Mouse (Mus musculus) Patski (cell line): ENCODE data around the gene Fam189a1. TPM values are rescaled to one million over a fixed set of nuclear protein-coding genes. Genes with fewer than 3 reads are reported as not detected.

Experiments
- ATAC-seq: fragments of 100-300 bp; one replicate; pipeline ENCODE4 v1.8.0; 2021
- CTCF ChIA-PET: fragments of 350-600 bp; sonication (Branson Sonifier 250); formaldehyde crosslinking; loops from one replicate; lab custom pipeline; 2022; ENCODE audit warnings: inconsistent platforms; lab: Charles Lee
- POLR2A ChIA-PET: fragments of 350-600 bp; sonication (Branson Sonifier 250); formaldehyde crosslinking; loops from one replicate; lab custom pipeline; 2022; ENCODE audit warnings: antibody characterized with exemption, inconsistent platforms; lab: Charles Lee
- DNase-seq: peaks from one replicate; pipeline ENCODE4 v3.0.0-alpha.2; 2011; ENCODE audit warnings: low read depth, low spot score
- H3K27me3 ChIP-seq: fragments of 371-371 bp; one replicate; pipeline ENCODE4 v1.5.1; 2021
- CTCF ChIP-seq: fragments of 100-300 bp; IDR thresholded peaks from one replicate; pipeline ENCODE4 v1.5.1; 2021
- in situ Hi-C: fragments of 300-500 bp; cut with MboI; formaldehyde crosslinking; loops from 3 replicates; pipeline ENCODE4 v1.11.1; 2018; ENCODE audit warnings: low pct_unique_long_range_greater_than_20kb, mixed read lengths
- polyA plus RNA-seq: library from polyadenylated mRNA; unstranded; gene quantifications from one replicate; pipeline ENCODE4 v1.2.3, GENCODE M21; 2021

Gene Fam189a1
- polyA plus RNA-seq, 1 experiment from 2014 or later, result 2.7 TPM

DNA sequence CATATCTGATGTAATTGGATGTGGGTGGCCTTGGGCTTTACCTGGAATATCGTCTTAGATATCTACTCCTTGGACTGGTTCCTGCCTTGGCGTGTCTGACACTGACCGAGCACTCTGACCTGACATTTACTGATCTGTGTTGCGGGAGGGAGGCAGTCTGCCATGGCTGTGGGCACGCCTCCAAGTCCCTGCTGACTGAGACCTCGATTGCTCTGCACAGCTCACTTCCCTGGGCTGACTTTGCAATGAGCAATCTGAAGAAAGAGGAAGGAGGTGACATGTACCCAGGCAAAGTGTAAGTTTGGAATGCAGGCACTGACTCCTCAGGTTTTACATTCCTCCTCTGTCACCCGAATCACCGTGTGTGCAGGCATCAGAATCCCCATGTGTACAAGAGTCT is 364.3 kb downstream of the Fam189a1 start:
- no peak for TF ChIP-seq CTCF
- ATAC-seq (peak; percentile 31), DNase-seq (no peak)
- ChIA-PET POLR2A (no interaction called here), CTCF (interaction anchor here (1.1 to 1.6 kb wide), 2 partner anchors 8 to 12 kb away, joined by 3 to 5 read pairs; no protein-coding TSS in a partner anchor)
- H3K27me3 ChIP-seq, result no peaks in the 10 kb centered on the region
- in situ Hi-C loops, result no loop called here

DNA sequence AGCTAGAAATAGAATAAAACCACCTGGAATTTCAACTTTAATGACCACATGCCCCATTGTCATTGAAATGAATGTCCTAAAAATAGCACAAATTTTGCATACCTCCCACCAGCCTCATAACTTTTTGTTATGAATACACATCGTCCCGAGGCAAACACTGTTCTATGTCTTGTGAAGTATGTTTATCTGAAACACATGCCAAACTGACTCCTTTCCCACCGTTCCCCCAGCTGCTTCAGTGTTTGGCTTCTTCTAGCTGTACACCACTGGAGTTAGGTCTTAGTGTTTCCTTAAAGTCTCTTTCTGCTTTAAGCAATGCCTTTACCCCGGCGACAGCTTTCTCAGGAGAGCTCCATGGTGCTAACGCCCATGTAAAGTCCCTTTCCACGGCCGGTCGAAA is 365.2 kb downstream of the Fam189a1 start:
- CTCF ChIA-PET, result interaction anchor here (1.1 to 1.6 kb wide), 2 partner anchors 9 to 11 kb away, joined by 3 to 5 read pairs; no protein-coding TSS in a partner anchor
- DNase-seq, result no peak
- in situ Hi-C loops, result no loop called here

DNA sequence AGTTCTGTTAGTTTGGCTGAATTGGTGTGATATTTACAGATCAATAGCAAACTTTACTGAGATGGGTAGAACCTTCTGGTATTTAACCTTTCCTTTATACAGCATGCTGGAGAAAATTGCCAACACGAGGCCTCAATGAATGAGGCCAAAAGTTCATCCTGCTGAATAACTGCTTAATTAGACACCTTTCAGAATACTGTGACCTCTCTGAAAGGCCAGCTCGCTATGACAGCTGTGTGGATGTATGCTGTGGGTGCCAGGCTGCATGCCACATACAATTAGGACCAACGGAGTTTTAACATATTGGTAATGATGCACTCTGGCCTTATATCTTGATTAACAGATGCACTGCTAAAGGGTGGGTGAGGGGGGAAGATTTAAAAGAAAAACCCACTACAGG is 371.3 kb downstream of the Fam189a1 start:
- no peaks in the 10 kb centered on the region for H3K27me3 ChIP-seq
- in situ Hi-C loops, result no loop called here
- CTCF ChIA-PET, result no interaction called here
- no peak for TF ChIP-seq CTCF
- DNase-seq, result no peak
- ATAC-seq, result no peak
- POLR2A ChIA-PET, result no interaction called here

More for the DNA sequence above, 365.2 kb downstream of the Fam189a1 start:
- no peaks in the 10 kb centered on the region for H3K27me3 ChIP-seq
- no peak for TF ChIP-seq CTCF
- POLR2A ChIA-PET, result no interaction called here
- ATAC-seq, result no peak

DNA sequence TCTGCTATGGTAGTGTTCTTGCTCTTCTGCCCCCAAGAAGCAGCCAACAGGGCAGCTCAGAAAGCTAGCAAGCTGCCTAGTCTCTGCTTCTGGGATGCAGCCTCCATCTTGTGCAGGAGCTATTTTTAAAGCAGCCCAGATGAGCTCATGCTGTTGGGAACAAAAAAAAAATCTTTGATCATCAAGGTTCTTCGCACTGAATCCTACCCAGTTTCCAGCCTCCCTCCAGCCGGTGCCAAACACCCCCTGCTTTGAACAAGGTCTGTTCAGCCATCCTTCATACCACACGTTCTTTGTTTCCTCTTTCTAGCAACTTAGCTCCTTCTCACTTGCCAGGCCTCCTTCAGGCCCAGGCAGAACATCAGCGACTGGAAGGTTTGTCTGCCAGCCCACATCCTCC is 376.9 kb downstream of the Fam189a1 start:
- TF ChIP-seq CTCF, result no peak
- POLR2A ChIA-PET, result no interaction called here
- CTCF ChIA-PET, result interaction anchor here (1.0 to 2.0 kb wide), 3 partner anchors 12 to 93 kb away, joined by 3 to 5 read pairs (median 5); partner anchors contain the start of gene Nsmce3
- peak; percentile 68 for DNase-seq
- no peaks in the 10 kb centered on the region for H3K27me3 ChIP-seq
- in situ Hi-C loops, result no loop called here
- peak; percentile 37 for ATAC-seq

DNA sequence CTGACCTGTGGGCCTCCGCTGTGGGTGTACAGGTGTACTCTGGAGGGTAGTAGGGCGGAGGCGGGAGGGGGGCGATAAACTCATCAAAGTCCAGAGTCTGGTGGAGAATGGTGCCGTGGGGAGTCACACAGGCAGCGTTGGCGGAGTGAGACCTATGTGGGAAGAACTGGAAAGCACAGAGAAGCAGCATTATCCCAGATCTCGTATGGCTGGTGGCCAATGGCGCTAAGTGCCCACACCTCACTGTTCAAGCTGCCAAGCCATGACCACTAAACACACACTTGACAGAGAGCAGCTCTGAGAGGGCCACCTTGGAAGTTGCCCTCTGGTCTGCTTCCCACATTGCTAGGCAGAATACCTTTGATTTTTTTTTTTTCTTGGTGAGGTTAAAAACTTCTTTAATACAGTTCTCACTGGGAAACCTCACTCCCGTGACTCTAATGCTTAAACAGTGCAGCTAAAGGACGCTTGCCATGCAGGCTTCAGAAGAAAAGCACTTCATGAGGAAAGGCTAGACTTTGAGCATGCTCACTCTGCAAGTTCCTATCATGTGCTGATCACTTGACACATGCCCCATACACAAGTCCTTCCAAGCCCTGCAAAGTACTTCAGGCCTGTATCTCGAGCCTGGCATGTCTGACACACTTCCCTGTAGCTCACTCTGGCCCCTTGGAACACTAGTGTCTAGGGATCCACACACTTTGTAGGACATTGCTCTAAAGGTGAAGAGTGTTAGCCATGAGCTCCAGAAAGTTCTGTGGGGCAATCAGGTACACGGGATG is 379.5 kb downstream of the Fam189a1 start:
- ATAC-seq (no peak), DNase-seq (no peak)
- TF ChIP-seq CTCF, result no peak
- ChIA-PET CTCF (no interaction called here), POLR2A (no interaction called here)
- in situ Hi-C loops, result no loop called here
- H3K27me3 ChIP-seq, result no peaks in the 10 kb centered on the region

DNA sequence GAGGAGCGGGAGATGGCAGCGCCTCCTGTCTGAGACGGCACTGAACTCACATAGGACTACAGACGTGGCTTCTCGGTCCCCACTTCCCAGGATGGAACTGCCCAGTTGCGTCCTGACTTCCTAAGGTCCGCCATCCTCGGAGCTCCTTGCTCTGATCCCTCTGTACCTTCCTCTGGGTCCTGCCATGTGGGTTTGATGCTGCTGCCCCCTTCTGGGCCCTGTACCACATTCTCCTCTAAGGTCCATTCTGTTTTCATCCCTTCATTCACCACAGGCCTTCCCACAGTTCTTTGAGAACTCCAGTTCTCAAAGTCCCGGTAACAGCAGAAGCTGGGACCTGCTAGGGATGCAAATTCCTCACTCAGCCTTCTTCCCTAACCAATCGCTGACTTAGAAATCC is 382.9 kb downstream of the Fam189a1 start:
- ATAC-seq, result no peak
- H3K27me3 ChIP-seq, result no peaks in the 10 kb centered on the region
- CTCF ChIA-PET, result interaction anchor here (2.2 kb wide), 1 partner anchor 11 kb away, joined by 5 read pairs; no protein-coding TSS in a partner anchor
- in situ Hi-C loops, result no loop called here
- TF ChIP-seq CTCF, result no peak
- DNase-seq, result no peak
- POLR2A ChIA-PET, result no interaction called here

DNA sequence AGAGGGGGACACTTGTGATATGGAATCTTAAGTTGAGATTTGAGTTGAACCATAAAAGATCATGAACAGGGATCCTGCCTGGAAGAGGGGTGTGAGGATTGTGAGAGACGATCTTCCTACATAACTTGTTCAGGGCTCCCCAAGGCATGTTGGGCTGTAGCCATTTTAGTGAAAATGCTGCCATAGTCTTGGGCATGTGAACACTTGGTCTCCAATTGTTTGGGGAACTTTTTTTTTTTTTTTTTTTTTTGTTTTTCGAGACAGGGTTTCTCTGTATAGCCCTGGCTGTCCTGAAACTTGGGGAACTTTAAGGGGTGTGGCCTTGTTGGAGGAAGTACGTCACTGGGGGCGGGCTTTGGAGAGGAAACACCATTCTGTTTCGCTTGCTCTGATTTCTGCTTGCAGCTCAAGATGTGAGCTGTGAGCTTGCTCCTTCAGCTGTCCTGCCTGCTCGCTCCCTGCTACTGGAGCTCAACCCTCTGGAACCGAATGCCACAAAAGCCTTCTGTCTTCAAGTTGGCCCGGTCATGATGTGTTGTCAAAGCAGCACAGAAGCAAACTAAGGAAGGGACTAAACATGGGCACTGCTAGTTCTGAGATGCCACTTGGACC is 385.5 kb downstream of the Fam189a1 start:
- CTCF ChIA-PET, result no interaction called here
- peaks cover under 1% of the 10 kb centered on the region for H3K27me3 ChIP-seq
- DNase-seq (no peak), ATAC-seq (no peak)
- no peak for TF ChIP-seq CTCF
- in situ Hi-C loops, result no loop called here
- POLR2A ChIA-PET, result interaction anchor here (1.3 kb wide), 1 partner anchor 18 kb away, joined by 5 read pairs; no protein-coding TSS in a partner anchor

DNA sequence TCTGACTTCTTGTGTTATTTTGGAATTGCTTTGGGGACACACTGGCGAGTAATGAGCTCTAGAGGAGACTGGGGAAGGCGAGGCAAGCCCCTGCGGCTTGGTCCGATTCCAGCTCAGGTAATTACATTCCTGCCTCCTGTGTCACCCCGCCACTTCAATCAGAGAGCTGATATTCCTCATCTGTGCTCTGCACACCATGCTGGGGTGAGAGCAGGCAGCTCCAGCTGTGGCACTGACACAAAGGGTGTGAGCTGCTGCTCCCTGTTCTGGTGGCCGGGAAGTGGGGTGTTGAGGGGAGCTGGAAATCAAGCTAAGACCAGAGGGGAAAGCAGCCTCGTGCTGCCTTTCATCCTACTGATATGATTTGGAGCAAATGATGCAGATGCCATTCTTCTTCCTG is 386.6 kb downstream of the Fam189a1 start:
- peaks cover 7% of the 10 kb centered on the region for H3K27me3 ChIP-seq
- DNase-seq (no peak), ATAC-seq (no peak)
- in situ Hi-C loops, result no loop called here
- ChIA-PET CTCF (interaction anchor here (1.5 kb wide), 1 partner anchor 45 kb away, joined by 3 read pairs; no protein-coding TSS in a partner anchor), POLR2A (interaction anchor here (0.7 kb wide), 1 partner anchor 16 kb away, joined by 3 read pairs; no protein-coding TSS in a partner anchor)
- no peak for TF ChIP-seq CTCF

DNA sequence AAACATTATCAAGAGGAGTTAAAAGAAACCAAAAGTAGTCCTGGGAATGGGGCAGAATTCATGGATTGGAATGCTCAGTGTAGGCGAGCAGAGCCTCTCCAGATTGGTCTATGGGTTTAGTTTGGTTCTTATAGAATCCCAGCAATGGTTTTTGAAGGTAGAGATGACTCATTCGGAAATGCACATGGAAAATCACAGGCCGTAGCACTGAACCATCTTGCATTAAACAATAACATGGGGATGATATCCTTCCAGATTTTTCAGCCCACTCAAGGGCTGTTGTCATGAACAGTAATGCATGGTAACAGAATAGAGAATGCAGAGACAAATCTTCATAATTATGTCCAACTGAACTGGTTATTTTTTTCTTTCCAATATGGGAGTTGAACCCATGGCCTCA is 390.8 kb downstream of the Fam189a1 start:
- no peak for TF ChIP-seq CTCF
- in situ Hi-C loops, result no loop called here
- peaks cover 7% of the 10 kb centered on the region for H3K27me3 ChIP-seq
- ATAC-seq, result no peak
- ChIA-PET POLR2A (no interaction called here), CTCF (no interaction called here)
- DNase-seq, result no peak

DNA sequence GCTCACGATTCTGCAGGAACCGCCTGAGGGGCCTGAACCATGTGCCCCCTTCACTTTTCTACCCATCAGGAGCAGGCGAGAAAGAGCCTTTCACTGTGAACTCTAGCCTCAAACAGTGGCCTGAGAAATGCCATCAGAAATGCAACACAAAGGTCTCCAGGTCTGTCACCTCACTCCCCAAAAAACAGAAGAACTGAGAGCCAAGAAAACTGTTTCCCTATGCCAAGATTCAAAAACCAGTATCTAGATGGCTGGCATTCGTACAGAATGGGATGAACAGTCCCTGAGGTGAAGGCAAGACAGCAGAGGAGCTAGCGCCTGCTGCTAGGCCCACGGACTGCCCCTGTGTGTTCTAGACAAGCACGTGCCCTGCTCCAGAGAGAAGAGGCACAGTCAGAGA is 401.2 kb downstream of the Fam189a1 start:
- ATAC-seq, result no peak
- no peak for DNase-seq
- ChIA-PET CTCF (no interaction called here), POLR2A (no interaction called here)
- H3K27me3 ChIP-seq, result no peaks in the 10 kb centered on the region
- TF ChIP-seq CTCF, result no peak
- in situ Hi-C loops, result no loop called here

DNA sequence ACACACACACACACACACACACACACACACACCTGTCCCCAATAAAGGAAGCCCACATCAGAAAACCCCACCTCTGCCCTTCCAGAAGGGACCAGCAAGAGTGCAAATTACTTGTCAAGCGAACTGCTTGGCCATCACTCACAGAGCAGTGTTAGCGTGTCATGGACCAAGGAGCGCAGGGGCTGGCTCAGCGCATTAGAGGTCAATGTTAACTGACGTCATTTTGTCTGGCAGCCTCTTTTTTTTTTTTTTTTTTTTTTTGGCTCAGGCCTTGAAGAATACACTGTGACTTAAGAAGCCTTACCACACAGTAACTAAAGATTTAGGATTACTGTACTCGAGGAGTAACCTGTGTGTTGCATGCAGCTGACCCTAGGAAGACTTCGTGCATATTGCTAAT is 402.2 kb downstream of the Fam189a1 start:
- ChIA-PET CTCF (no interaction called here), POLR2A (no interaction called here)
- in situ Hi-C loops, result no loop called here
- ATAC-seq (no peak), DNase-seq (no peak)
- TF ChIP-seq CTCF, result no peak
- H3K27me3 ChIP-seq, result no peaks in the 10 kb centered on the region
